In genomic region chr19:28646286-28646685, GRCm38 (mm10) we compare ENCODE assay signal across 19 mouse cellular contexts. TPM values are rescaled to one million over a fixed set of nuclear protein-coding genes. Genes with fewer than 3 reads are reported as not detected.
DNase-seq lines count a peak whose midpoint lies in the region; ATAC-seq and TF ChIP-seq lines count a peak whose summit lies in the region.
"Had no signal": no experiment of that assay in that cellular context is flagged by ENCODE, and none has a peak within 500 bp of the region (broad histone marks: within the 10 kb centered on the region; RNA-seq: fewer than 3 reads in every experiment).

No protein-coding gene starts in this region.

- H3K4me2 ChIP-seq in kidney, embryonic 15.5 days = no peak overlapping the region
- H3K4me2 ChIP-seq in lung, postnatal 0 days (replicated peaks; ENCODE audit: low read depth, low read length) = no peak overlapping the region
- H3K4me2 ChIP-seq: embryonic facial prominence, embryonic 12.5 days; forebrain, embryonic 15.5 days; midbrain, embryonic 13.5 days had no signal

- peak; percentile 68; the same call in 1 of the 2 replicates for ATAC-seq in kidney, embryonic 15.5 days (replicated peaks; ENCODE audit: low FRiP score)
- no peak for ATAC-seq in lung, postnatal 0 days
- no peak for ATAC-seq in CD4-positive, CD25-positive, alpha-beta regulatory T cell, adult 4 months
- ATAC-seq: forebrain, embryonic 15.5 days; hindbrain, postnatal 0 days; intestine, postnatal 0 days; liver, postnatal 0 days; midbrain, embryonic 13.5 days had no signal

- 37% methylated on average over 4 of the region's 4 CpGs for WGBS in kidney, embryonic 15.5 days
- WGBS in lung, postnatal 0 days = 37% methylated on average over 4 of the region's 4 CpGs

- no peak overlapping the region for H3K9ac ChIP-seq in kidney, embryonic 15.5 days
- H3K9ac ChIP-seq in lung, postnatal 0 days (replicated peaks; ENCODE audit: low read depth) = no peak overlapping the region
- H3K9ac ChIP-seq: embryonic facial prominence, embryonic 12.5 days; forebrain, embryonic 15.5 days; liver, postnatal 0 days; midbrain, embryonic 13.5 days had no signal

- no peak for DNase-seq in kidney, adult 9 months
- DNase-seq in lung, postnatal 0 days (ENCODE audit: low spot score) = peak; percentile 17
- no peak for DNase-seq in lung, postnatal 10 days
- peak; percentile 59 for DNase-seq in ZHBTc4 (ENCODE audit: low read depth, low spot score)
- no peak for DNase-seq in gastrocnemius, adult 2 months
- DNase-seq: cerebellum, adult 18-20 months; cerebellum, postnatal 36 days; liver, postnatal 0 days; thymus, postnatal 36 days had no signal

- H3K9me3 ChIP-seq in kidney, embryonic 15.5 days (replicated peaks) = no peaks in the 10 kb centered on the region
- H3K9me3 ChIP-seq in lung, postnatal 0 days (ENCODE audit: low read length) = no peaks in the 10 kb centered on the region
- H3K9me3 ChIP-seq: embryonic facial prominence, embryonic 12.5 days; forebrain, embryonic 15.5 days; heart, embryonic 10.5 days; hindbrain, embryonic 10.5 days; limb, embryonic 10.5 days; midbrain, embryonic 13.5 days had no signal

- no peaks in the 10 kb centered on the region for H3K27me3 ChIP-seq in kidney, embryonic 15.5 days
- no peaks in the 10 kb centered on the region for H3K27me3 ChIP-seq in lung, postnatal 0 days (replicated peaks; ENCODE audit: insufficient read depth, low read length)
- H3K27me3 ChIP-seq: embryonic facial prominence, embryonic 12.5 days; forebrain, embryonic 15.5 days; midbrain, embryonic 13.5 days had no signal

- H3K27ac ChIP-seq in kidney, embryonic 15.5 days = 0 out of 2 replicates have a peak overlapping the region, but pooled peaks have one; percentile 45
- H3K27ac ChIP-seq in lung, postnatal 0 days (ENCODE audit: low read length) = no peak overlapping the region
- no peak overlapping the region for H3K27ac ChIP-seq in gastrocnemius, adult 2 months
- H3K27ac ChIP-seq: embryonic facial prominence, embryonic 12.5 days; forebrain, embryonic 15.5 days; heart, embryonic 10.5 days; hindbrain, embryonic 10.5 days; hindbrain, postnatal 0 days; limb, embryonic 10.5 days; midbrain, embryonic 13.5 days had no signal

- intact Hi-C loops in gastrocnemius, adult 2 months (cut with DNase I) = no loop called here

- H3K36me3 ChIP-seq in kidney, embryonic 15.5 days = no peaks in the 10 kb centered on the region
- H3K36me3 ChIP-seq in lung, postnatal 0 days (ENCODE audit: insufficient read depth, low read length) = no peaks in the 10 kb centered on the region
- H3K36me3 ChIP-seq: embryonic facial prominence, embryonic 12.5 days; forebrain, embryonic 15.5 days; heart, embryonic 10.5 days; hindbrain, embryonic 10.5 days; limb, embryonic 10.5 days; midbrain, embryonic 13.5 days had no signal

- peaks cover 18% of the 10 kb centered on the region for H3K4me1 ChIP-seq in kidney, embryonic 15.5 days
- H3K4me1 ChIP-seq in lung, postnatal 0 days (ENCODE audit: insufficient read depth, low read depth, low read length) = no peaks in the 10 kb centered on the region
- H3K4me1 ChIP-seq: forebrain, embryonic 15.5 days; heart, embryonic 10.5 days; midbrain, embryonic 13.5 days had no signal

- TF ChIP-seq CTCF in lung, postnatal 0 days (IDR thresholded peaks at IDR 0.05) = no peak
- TF ChIP-seq CTCF in gastrocnemius, adult 2 months (IDR thresholded peaks at IDR 0.05) = no peak

- H3K4me3 ChIP-seq in kidney, embryonic 15.5 days (replicated peaks) = no peak overlapping the region
- no peak overlapping the region for H3K4me3 ChIP-seq in lung, postnatal 0 days (ENCODE audit: low read depth, low read length)
- no peak overlapping the region for H3K4me3 ChIP-seq in gastrocnemius, adult 2 months
- H3K4me3 ChIP-seq: embryonic facial prominence, embryonic 12.5 days; forebrain, embryonic 15.5 days; heart, embryonic 10.5 days; hindbrain, embryonic 10.5 days; limb, embryonic 10.5 days; midbrain, embryonic 13.5 days had no signal

- no peak for TF ChIP-seq EP300 in lung, postnatal 0 days (IDR thresholded peaks at IDR 0.05)

RNA-seq across cellular contexts. Expression of gene Glis3, which starts 33.6 kb away (rescaled TPM):
- polyA plus RNA-seq in kidney, embryonic 15.5 days (2015; fragmentation: Nextera tagmentation; extraction: Ambion mirVana) = 8.4 and 9.2 TPM in 2 replicates
- 2.0 and 2.3 TPM in 2 replicates for polyA plus RNA-seq in lung, postnatal 0 days (2015; fragmentation: Nextera tagmentation; extraction: Ambion mirVana)
- 1 to 10 TPM in 1 of 2 experiments, under 1 TPM in 1; 0.61 to 1.2 TPM for total RNA-seq in gastrocnemius, adult 2 months (2021)
- polyA plus RNA-seq in CD4-positive, CD25-positive, alpha-beta regulatory T cell, adult 4 months (2017; shearing (Covaris generic)) = under 1 TPM; 0.05 to 0.33 TPM

Comparison
In these comparisons a context has a peak if more than half of its experiments do, and no peak if none do; other contexts are left out.
1. DNase-seq: peak in lung, postnatal 0 days (single experiment) and ZHBTc4 (single experiment); none in kidney, adult 9 months (single experiment), lung, postnatal 10 days (single experiment) and gastrocnemius, adult 2 months (single experiment).